Mouse (Mus musculus) lung, embryonic 15.5 days (tissue): ENCODE data around the gene Siae. TPM values are rescaled to one million over a fixed set of nuclear protein-coding genes. Genes with fewer than 3 reads are reported as not detected.

ENCODE experiments used
- ATAC-seq: fragments of 200-750 bp; cut with Nextera tagmentation; 2 replicates; pipeline ENCODE4 v1.8.0; 2017; ENCODE audit warnings: moderate number of reproducible peaks, borderline replicate concordance; ENCODE audit not compliant: low FRiP score, low TSS enrichment; ENCODE audit errors: extremely low read depth
- H3K27ac ChIP-seq: fragments of 300-500 bp; sonication (generic); 2 replicates; pipeline ENCODE4 v1.5.1; 2015; ENCODE audit warnings: moderate library complexity, mild to moderate bottlenecking, inconsistent platforms
- H3K27me3 ChIP-seq: fragments of 300-500 bp; sonication (generic); 2 replicates; pipeline ENCODE4 v1.6.1; 2015; ENCODE audit warnings: inconsistent platforms
- H3K36me3 ChIP-seq: fragments of 300-500 bp; sonication (generic); 2 replicates; pipeline ENCODE4 v1.6.1; 2015; ENCODE audit warnings: inconsistent platforms
- H3K4me1 ChIP-seq: fragments of 300-500 bp; sonication (generic); 2 replicates; pipeline ENCODE4 v1.6.1; 2015; ENCODE audit warnings: inconsistent platforms
- H3K4me2 ChIP-seq: fragments of 300-500 bp; sonication (generic); 2 replicates; pipeline ENCODE4 v1.6.1; 2015; ENCODE audit warnings: inconsistent platforms, mild to moderate bottlenecking, moderate library complexity
- H3K4me3 ChIP-seq: fragments of 300-500 bp; sonication (generic); 2 replicates; pipeline ENCODE4 v1.5.1; 2015; ENCODE audit warnings: mild to moderate bottlenecking, inconsistent platforms
- H3K9ac ChIP-seq: fragments of 300-500 bp; sonication (generic); 2 replicates; pipeline ENCODE4 v1.6.1; 2015; ENCODE audit warnings: inconsistent platforms
- H3K9me3 ChIP-seq: fragments of 300-500 bp; sonication (generic); 2 replicates; pipeline ENCODE4 v1.6.1; 2016; ENCODE audit warnings: inconsistent platforms
- WGBS: fragments of 180-500 bp; shearing (Covaris S2); methylation state at CpG from one replicate; pipeline ENCODE4 v1.1.7; 2015; 5-methylcytosine and 5-hydroxymethylcytosine counted together
- polyA plus RNA-seq: library from polyadenylated mRNA; unstranded; fragments of >200 nt; fragmentation: Nextera tagmentation; extraction: Ambion mirVana; gene quantifications from 2 replicates; pipeline ENCODE4 v1.2.1, GENCODE M21; 2015

Gene Siae
- polyA plus RNA-seq, 1 experiment from 2014 or later, result 11.6 TPM

DNA sequence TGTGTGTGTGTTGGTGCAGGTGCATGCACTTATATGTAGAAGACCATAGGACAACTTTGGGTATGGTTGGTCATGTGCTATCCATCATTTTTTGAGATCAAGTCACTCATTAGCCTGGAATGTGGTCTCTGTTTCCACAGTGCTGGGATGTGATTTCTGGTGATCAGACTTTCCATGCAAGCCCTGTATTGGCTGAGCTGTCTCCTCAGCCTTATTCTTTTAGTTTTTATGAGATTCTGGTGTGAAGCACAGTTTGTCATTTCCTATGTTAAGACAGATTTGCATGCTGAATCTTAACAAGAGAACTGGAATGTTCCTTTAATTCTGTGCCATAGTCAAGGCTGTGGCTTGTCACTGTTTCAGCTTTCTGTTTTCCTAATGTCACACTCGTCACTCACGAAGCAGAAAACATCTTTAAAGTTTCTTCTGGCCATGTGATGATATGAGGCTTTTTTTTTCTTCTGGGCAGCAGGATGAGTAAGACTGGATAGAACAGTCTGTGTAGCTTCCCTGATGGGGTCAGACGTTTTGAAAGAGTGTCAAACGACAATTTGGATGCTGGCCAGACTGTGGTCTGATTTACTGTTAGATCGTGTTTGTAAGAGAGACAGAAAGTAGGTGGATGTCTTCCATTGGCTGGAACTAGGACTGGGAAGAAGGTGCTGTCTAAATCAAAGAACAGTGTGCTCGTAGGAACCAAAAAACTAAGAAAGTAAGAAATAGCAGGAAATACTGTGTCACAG is 81.5 kb downstream of the Siae start:
- ATAC-seq, result peak; percentile 77
- Histone ChIP-seq H3K4me3 (no peak overlapping the region), H3K9ac (no peak overlapping the region), H3K36me3 (no peaks in the 10 kb centered on the region), H3K4me2 (no peak overlapping the region), H3K4me1 (peaks cover 20% of the 10 kb centered on the region), H3K27me3 (no peaks in the 10 kb centered on the region), H3K9me3 (no peaks in the 10 kb centered on the region), H3K27ac (no peak overlapping the region; the same call in 1 of the 2 replicates)
- 27% methylated on average over 6 of the region's 6 CpGs for WGBS

DNA sequence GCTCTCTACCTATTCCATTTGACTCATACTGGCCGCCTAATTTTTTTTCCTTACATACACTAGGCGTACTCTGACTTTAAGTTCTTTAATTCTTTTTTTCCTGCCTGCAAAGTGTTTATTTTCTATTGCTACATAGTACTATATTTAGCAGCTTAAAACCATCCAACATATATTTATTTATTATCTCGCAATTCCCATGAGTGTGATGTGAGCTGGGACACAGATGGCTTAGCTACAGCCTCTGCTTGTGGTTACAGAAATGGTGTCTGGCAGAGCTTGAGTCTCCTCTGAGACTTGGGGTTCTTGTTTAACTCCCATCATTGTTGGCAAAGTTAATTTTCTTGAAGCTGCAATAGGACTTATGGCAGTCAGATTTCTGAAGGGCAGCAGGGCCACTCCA is 83.2 kb downstream of the Siae start:
- no peaks in the 10 kb centered on the region for H3K9me3 ChIP-seq
- H3K27me3 ChIP-seq, result no peaks in the 10 kb centered on the region
- H3K36me3 ChIP-seq, result no peaks in the 10 kb centered on the region
- H3K4me2 ChIP-seq, result no peak overlapping the region
- peak; percentile 82 for ATAC-seq
- H3K4me1 ChIP-seq, result peaks cover 20% of the 10 kb centered on the region
- 60% methylated on average over 3 of the region's 3 CpGs for WGBS
- H3K9ac ChIP-seq, result no peak overlapping the region
- peak overlapping the region; percentile 64 for H3K27ac ChIP-seq
- no peak overlapping the region for H3K4me3 ChIP-seq

DNA sequence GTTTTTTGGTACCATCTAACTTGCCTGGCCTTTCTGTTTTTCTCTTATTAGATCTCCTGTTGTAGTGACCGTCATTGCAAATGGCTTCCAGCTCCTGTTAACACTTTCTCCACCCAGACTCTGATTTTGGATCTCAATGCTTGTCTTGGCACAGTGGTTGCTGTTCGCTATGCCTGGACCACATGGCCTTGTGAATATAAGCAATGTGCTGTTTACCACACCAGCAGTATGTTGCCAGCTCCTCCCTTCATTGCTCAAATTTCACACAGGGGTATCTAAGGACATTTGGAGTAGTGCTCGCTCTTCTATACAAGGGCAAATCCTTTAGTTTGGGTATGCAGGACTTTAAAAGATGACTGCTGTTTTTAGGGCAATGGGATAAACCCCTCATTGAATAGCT is 90.7 kb downstream of the Siae start:
- Histone ChIP-seq H3K9me3 (no peaks in the 10 kb centered on the region), H3K4me3 (no peak overlapping the region), H3K4me1 (no peaks in the 10 kb centered on the region), H3K9ac (no peak overlapping the region), H3K4me2 (no peak overlapping the region), H3K27me3 (no peaks in the 10 kb centered on the region), H3K27ac (no peak overlapping the region), H3K36me3 (peaks cover 38% of the 10 kb centered on the region)
- WGBS, result 76% methylated on average over 3 of the region's 3 CpGs
- ATAC-seq, result no peak

DNA sequence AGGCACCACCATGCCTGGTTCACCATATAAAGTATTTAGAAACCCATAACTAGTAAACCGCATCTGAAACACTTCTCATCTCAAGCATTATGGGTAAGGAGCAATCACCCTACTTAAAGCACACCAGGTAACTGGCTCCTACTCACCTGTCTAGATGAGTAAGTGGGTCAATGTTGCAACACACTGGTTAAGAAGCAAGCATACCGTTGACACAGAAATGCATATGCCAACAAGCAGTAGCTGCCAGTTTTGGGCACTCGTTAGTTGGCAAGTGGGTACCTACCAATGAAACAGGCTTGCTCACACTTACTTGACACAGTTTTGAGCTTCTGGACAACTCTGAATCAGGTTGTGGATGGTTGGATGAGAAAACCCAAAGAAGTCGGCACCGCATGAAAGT is 95.1 kb downstream of the Siae start:
- H3K4me2 ChIP-seq, result no peak overlapping the region
- no peaks in the 10 kb centered on the region for H3K9me3 ChIP-seq
- H3K36me3 ChIP-seq, result peaks cover 69% of the 10 kb centered on the region
- WGBS, result 92% methylated on average over 5 of the region's 5 CpGs
- no peaks in the 10 kb centered on the region for H3K27me3 ChIP-seq
- ATAC-seq, result no peak
- no peak overlapping the region for H3K4me3 ChIP-seq
- H3K9ac ChIP-seq, result no peak overlapping the region
- H3K4me1 ChIP-seq, result no peaks in the 10 kb centered on the region
- no peak overlapping the region for H3K27ac ChIP-seq

DNA sequence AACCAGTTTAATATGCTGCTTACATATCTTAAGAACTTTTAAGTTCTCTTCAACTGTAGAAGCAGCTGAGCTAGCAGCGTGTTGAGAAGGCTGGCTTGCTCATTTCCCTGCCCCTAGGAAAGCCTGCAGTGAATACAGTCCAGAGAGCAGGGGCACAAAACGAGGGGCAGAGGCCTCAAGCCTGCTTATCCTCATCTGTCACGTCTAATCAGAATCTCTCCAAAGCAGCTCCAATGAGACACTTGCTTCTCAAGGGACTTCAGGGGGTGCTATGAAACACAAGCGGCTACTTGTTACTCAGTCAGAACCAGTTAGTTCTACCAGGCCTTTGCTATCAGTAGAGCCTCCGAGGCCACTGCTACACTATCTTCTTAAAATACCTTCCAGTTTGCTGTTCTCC is 98.3 kb downstream of the Siae start:
- no peak overlapping the region for H3K27ac ChIP-seq
- WGBS, result 83% methylated on average over 5 of the region's 5 CpGs

DNA sequence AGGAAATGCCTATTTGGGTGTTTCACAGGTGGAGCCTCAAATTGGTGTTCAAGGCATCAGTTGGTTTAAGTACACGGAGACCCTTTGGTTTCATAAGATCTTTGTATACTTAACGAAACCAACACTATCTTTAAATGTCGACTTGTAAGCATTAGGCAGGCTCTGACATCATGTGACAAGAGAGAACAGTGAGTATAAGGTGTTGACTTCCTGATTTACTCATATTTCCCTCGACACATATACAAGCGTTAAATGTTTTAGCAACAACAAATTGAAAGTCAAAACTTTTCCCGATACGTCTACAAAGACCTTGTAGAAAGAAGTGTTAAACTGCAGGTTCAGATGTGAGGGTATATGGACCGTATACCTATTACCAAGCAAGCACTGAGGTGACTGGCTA is 100.5 kb downstream of the Siae start:
- peaks cover 34% of the 10 kb centered on the region for H3K36me3 ChIP-seq
- peak overlapping the region; percentile 94; the same call in 1 of the 2 replicates for H3K27ac ChIP-seq
- H3K27me3 ChIP-seq, result no peaks in the 10 kb centered on the region
- peaks cover 2% of the 10 kb centered on the region; the same call in 1 of the 2 replicates for H3K4me1 ChIP-seq
- H3K4me3 ChIP-seq, result peak overlapping the region; percentile 80
- ATAC-seq, result no peak
- peak overlapping the region; percentile 60 for H3K4me2 ChIP-seq
- 50% methylated on average over 8 of the region's 8 CpGs for WGBS
- peak overlapping the region; percentile 80; the same call in 1 of the 2 replicates for H3K9ac ChIP-seq
- H3K9me3 ChIP-seq, result no peaks in the 10 kb centered on the region

More for the DNA sequence above, 98.3 kb downstream of the Siae start:
- Histone ChIP-seq H3K36me3 (peaks cover 55% of the 10 kb centered on the region), H3K9me3 (no peaks in the 10 kb centered on the region), H3K9ac (no peak overlapping the region), H3K4me2 (no peak overlapping the region), H3K4me1 (peaks cover 2% of the 10 kb centered on the region; the same call in 1 of the 2 replicates), H3K4me3 (no peak overlapping the region), H3K27me3 (no peaks in the 10 kb centered on the region)
- no peak for ATAC-seq

DNA sequence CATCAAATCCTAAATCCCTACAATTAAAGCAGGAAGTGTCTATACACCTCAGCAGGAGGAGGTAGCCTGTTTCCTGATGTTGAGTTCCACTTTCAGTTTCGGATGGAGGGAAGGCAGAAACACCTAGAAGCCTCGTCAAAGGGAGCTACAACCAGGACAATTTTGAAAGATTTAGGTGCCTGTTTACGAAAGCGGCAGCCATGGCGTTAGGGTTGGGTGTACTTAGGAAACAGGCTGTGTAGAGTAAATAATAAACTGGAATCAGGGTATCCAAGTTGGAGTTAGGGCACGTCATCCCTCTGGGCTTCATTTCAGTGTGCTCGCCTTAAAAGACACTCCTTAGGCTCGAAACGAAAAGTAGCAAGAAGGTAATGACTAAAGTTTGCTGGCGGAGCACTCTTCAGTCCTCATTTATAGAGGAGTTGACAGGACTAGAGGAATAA is 101.0 kb downstream of the Siae start:
- H3K27ac ChIP-seq, result peak overlapping the region; percentile 94

DNA sequence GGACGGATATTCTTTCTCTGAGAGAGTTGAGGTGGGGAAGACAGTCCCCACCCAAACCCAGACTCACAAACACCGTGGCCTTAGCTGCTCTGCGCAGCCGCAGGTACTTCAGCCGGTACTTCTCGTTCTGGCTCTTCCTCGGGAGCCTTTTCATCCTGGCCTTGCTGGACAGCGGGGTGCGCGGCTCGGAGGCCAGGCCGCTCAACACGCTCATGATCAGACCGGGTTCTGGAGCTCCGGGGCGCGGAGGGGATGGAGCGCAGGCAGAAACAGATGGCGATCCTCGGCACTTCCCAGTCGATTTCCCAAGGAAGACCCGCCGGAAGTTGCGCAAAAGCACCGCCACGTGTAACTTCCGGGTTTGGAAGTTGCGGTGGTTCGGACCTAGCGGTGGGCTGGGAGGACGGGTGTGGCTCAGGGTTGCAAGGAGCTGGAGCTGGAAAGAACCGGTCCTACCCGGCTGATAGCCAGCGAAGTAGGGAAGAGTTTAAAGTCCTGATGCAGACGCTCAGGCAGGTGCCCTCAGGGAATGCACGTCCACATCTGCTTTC is 101.5 kb downstream of the Siae start, which contains the start of gene Tbrg1:
Tbrg1 (minus strand) TSS at position 382 of the 551 bp plus-strand sequence.
- ATAC-seq, result peak; percentile 86
- peak within 1 kb of the TSS; percentile 94 for H3K27ac ChIP-seq
- H3K27me3 ChIP-seq, result no peaks in the 10 kb centered on the region
- peaks cover 26% of the 10 kb centered on the region for H3K36me3 ChIP-seq
- peaks cover 2% of the 10 kb centered on the region; the same call in 1 of the 2 replicates for H3K4me1 ChIP-seq
- WGBS, result 1% methylated on average over 36 of the region's 36 CpGs
- peak within 1 kb of the TSS; percentile 80 for H3K4me3 ChIP-seq
- H3K4me2 ChIP-seq, result peak within 1 kb of the TSS; percentile 60
- H3K9ac ChIP-seq, result peak within 1 kb of the TSS; percentile 80
- H3K9me3 ChIP-seq, result no peaks in the 10 kb centered on the region

More for the DNA sequence above, 101.0 kb downstream of the Siae start:
- Histone ChIP-seq H3K4me2 (peak overlapping the region; percentile 60), H3K36me3 (peaks cover 29% of the 10 kb centered on the region), H3K9me3 (no peaks in the 10 kb centered on the region), H3K27me3 (no peaks in the 10 kb centered on the region), H3K4me3 (peak overlapping the region; percentile 80), H3K4me1 (peaks cover 2% of the 10 kb centered on the region; the same call in 1 of the 2 replicates), H3K9ac (peak overlapping the region; percentile 80)
- ATAC-seq, result peak; percentile 37; the same call in 1 of the 2 replicates
- WGBS, result 2% methylated on average over 10 of the region's 10 CpGs

DNA sequence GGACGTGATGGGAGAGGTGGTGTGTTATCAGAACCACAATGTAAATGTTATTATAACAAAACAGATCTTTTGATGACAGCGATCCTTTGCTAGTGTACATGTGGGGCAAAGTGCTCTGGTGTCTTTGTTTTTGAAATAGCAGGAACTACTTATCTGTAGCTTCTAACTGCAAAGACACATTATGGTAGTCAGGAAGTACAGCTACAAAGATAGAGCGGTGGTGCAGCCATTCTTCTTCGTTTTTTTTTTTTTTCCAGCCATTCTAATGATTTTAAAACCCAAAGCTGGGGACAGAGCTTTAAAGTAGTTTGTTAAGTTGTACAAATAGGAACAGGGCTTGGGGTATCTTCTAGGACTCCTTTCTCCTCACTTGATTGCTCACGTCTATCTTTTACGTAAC is 103.9 kb downstream of the Siae start:
- 69% methylated on average over 6 of the region's 6 CpGs for WGBS
- H3K27ac ChIP-seq, result no peak overlapping the region
- no peaks in the 10 kb centered on the region for H3K9me3 ChIP-seq
- H3K4me3 ChIP-seq, result no peak overlapping the region
- peaks cover 2% of the 10 kb centered on the region; the same call in 1 of the 2 replicates for H3K4me1 ChIP-seq
- no peaks in the 10 kb centered on the region for H3K27me3 ChIP-seq
- ATAC-seq, result no peak
- no peak overlapping the region for H3K4me2 ChIP-seq
- H3K9ac ChIP-seq, result no peak overlapping the region
- H3K36me3 ChIP-seq, result peaks cover 2% of the 10 kb centered on the region

DNA sequence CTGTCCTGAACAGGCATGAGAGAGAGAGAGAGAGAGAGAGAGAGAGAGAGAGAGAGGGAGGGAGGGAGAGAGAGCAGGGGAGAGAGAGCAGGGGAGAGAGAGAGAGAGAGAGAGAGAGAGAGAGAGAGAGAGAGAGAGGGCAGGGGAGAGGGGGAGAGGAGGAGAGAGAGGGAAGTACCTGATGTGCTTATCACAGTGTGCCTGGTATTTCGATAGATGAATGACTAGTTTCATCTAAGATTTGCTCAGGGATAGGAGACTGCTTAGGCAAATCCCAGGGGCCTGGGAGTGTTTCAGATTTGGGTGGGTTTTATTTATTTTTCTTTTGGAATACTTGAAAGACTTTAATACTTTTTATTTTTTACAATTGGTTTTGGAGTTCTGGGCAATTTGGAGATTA is 107.7 kb downstream of the Siae start:
- H3K4me2 ChIP-seq, result no peak overlapping the region
- 65% methylated on average over 1 of the region's 1 CpGs for WGBS
- H3K9ac ChIP-seq, result no peak overlapping the region
- H3K4me1 ChIP-seq, result no peaks in the 10 kb centered on the region
- H3K27me3 ChIP-seq, result no peaks in the 10 kb centered on the region
- no peak overlapping the region for H3K4me3 ChIP-seq
- no peak for ATAC-seq
- no peaks in the 10 kb centered on the region for H3K9me3 ChIP-seq
- H3K27ac ChIP-seq, result no peak overlapping the region
- H3K36me3 ChIP-seq, result no peaks in the 10 kb centered on the region

DNA sequence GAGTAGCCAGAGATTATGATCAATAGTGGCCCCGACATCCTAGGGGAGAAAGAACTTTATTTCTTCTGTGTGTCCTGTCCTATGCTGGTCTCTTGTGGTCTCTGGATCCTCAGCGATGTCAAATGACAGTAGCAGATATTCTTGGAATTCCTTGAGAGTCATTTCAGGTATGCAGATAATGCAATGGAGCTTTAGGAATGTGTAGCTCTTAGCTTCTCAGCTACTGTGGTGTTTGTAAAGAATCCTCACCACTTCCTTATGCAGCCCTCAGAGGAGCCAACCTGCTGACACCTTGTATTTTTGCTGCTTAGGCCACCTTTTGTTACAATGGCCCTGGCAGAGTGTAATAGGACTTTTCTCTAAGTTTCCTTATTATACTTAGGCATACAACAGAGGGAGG is 109.1 kb downstream of the Siae start:
- Histone ChIP-seq H3K27ac (no peak overlapping the region), H3K9ac (no peak overlapping the region), H3K27me3 (no peaks in the 10 kb centered on the region), H3K9me3 (no peaks in the 10 kb centered on the region), H3K36me3 (no peaks in the 10 kb centered on the region), H3K4me3 (no peak overlapping the region), H3K4me1 (no peaks in the 10 kb centered on the region), H3K4me2 (no peak overlapping the region)
- ATAC-seq, result no peak
- WGBS, result 68% methylated on average over 2 of the region's 2 CpGs

DNA sequence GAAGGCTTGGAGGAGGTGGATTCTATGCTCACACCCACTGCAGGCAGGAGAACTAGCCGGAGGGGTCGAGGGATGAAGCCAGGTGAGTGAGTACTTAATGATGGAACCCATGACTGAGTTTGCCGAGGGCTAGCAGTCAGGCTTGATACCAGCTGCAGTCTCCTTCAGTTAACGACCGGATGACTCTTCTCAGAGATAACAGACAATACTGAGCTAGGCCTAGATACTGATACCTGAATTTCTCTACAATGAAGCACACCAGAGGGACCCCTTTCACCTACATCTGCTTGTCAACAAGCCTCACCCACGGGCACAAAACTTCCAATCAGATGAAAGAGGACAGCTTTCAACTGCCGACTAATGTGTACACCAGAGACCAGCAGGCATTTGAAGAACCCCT is 110.5 kb downstream of the Siae start:
- 67% methylated on average over 7 of the region's 7 CpGs for WGBS
- no peak overlapping the region for H3K4me3 ChIP-seq
- H3K27ac ChIP-seq, result no peak overlapping the region
- no peaks in the 10 kb centered on the region for H3K9me3 ChIP-seq
- no peak overlapping the region for H3K9ac ChIP-seq
- no peaks in the 10 kb centered on the region for H3K27me3 ChIP-seq
- H3K4me2 ChIP-seq, result no peak overlapping the region
- H3K4me1 ChIP-seq, result no peaks in the 10 kb centered on the region
- ATAC-seq, result no peak
- no peaks in the 10 kb centered on the region for H3K36me3 ChIP-seq
